Mouse (Mus musculus): ENCODE measurements around the gene Mcm3ap.

The Mcm3ap gene

DNA sequence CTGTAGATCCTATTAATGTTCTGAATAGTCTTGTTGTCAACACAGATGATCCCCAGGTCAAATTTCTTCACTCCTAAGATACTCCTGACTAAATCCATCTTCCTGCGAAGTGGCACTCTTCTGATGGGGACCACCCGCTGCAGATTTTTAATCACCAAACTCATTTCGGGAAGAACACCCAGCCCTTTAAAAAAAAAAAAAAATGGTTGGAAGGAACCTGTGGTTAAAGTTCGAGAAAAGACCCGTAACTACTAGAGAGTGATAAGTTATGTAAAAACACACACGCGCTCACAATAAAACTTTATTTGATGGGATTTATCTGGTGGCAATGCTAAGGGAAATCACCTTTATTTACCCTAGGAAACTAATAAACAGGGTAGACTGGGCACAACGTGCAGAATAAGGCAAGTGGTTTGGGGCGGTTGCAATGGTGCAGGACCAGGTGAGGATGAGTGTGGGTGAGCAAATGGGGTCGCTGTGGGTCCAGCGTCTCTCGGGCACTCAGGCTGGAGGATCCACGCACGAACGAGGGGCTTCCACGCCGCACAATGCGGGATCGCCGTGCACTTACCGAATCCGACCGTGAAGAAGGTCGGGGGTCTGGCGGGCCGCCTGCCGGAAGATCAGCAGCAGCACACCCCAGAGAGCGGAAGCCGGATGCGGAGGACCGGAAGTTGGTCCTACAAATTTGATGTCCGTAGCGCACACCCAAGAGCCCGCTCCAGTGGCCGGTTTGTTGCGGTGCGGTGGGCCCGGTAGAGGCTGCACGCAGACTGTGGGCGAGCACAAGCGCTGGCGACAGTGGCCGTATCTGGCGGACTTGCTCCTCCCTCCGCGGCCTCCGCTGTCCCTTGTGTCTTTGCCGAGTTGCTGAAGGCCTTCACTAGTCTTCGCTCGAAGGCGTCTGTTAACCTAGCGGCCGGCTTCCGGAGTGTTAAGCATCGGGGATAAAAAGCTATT lies at the start of gene Mcm3ap, which contains the start of gene Ybey:
Gene Mcm3ap, plus strand, starts transcription at position 725 of the 960 bp plus-strand sequence.
Gene Ybey, minus strand, starts transcription at position 912 of the 960 bp plus-strand sequence.
- peak; percentile 84 to 87 for DNase-seq (ENCODE audit: low spot score in 2 of 2)

DNA sequence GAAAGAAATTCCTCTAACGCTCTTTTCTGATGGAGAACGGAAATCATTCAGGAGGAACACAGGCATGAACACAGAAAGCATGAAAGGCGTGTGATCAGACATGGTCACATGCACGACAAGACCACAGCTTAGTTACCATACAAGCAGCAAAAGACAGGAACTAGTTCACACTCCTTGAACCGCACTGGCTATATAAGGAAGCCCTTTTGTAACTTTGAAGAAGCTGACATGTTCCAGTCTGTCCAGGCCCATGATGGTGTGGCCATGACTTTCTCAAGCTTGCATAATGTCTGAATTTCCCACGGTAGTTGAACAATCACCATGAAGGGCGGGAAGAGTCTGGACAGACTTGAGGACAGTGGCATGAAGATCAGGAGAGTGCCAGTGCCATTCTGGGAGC lies 43.1 kb upstream of the Mcm3ap start:
- DNase-seq (ENCODE audit: low spot score in 2 of 2), result no peak

DNA sequence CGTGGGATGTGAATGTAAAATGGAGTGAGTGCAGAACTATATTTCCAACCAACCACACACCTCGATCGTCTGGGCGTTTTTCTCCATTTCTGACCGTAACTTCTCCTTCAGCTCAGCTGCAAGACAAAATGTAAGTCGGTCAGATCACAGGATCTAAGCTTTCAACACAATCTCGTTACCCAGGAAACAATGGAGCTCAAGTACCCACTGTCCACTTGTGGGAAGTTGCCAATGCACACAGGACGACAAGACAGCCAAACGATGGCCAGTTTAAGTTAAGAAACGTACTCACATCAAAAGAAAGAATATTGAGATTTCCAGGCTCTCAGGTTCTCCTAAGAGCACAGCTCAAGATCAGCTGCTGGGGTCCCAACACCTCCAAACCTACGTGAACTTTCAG lies 34.8 kb upstream of the Mcm3ap start:
- no peak for DNase-seq (ENCODE audit: low spot score in 2 of 2)

DNA sequence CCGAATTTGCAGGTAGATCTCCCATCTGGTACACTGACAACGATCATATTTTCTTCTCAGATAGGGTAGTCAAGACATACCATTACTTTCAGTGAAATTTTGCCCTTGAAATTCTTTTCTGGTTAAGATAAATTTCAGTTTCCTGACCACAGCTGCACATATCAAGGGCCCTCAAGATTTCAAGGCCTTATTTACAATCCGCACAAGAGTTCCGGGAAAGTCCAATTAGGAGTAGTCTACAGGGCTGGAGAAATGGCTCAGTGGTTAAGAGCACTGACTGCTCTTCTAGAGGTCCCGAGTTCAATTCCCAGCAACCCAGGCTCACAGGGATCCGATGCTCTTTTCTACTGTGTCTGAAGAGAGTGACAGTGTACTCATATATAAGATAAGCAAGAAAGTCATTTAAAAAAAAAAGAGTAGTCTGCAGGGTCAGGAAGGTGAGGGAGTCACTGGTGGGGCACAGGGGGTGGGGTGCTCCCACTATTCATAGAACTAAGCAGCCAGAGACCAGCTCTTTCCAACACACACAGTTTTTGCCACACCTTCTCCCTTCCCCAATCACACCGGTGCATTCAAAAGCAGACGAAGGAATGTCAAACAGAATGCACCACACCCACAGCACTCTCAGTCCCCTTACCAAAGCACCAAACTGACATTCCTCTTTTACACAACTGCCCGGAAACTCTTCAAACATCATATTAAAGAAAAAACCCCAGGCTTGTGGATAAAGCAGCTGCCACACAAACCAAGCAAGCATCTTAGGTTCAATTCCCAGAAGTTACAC lies 29.4 kb upstream of the Mcm3ap start:
- no peak for DNase-seq (ENCODE audit: low spot score in 2 of 2)

DNA sequence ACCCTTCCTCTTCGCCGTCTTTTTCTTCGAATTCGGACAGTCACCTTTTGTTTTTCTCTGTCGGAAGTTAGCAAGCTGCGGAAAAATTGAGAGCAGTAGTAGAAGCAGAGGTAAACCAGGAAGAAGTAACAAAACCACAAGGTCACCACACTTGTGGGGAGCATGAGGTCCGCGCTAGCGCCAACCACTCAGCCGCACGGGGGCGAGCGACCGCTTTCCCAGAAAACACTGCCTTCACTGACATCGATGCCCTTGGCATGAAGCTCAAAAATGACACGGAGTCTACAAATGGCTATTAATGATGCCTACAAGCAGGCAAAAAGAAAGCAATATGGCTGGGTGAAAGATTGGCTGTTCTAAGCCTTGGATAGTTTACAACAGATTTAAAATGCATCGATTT lies 28.4 kb upstream of the Mcm3ap start, which contains the start of gene AC141477.1:
Gene AC141477.1, minus strand, starts transcription at position 164 of the 400 bp plus-strand sequence.
- DNase-seq (ENCODE audit: low spot score in 2 of 2), result no peak

DNA sequence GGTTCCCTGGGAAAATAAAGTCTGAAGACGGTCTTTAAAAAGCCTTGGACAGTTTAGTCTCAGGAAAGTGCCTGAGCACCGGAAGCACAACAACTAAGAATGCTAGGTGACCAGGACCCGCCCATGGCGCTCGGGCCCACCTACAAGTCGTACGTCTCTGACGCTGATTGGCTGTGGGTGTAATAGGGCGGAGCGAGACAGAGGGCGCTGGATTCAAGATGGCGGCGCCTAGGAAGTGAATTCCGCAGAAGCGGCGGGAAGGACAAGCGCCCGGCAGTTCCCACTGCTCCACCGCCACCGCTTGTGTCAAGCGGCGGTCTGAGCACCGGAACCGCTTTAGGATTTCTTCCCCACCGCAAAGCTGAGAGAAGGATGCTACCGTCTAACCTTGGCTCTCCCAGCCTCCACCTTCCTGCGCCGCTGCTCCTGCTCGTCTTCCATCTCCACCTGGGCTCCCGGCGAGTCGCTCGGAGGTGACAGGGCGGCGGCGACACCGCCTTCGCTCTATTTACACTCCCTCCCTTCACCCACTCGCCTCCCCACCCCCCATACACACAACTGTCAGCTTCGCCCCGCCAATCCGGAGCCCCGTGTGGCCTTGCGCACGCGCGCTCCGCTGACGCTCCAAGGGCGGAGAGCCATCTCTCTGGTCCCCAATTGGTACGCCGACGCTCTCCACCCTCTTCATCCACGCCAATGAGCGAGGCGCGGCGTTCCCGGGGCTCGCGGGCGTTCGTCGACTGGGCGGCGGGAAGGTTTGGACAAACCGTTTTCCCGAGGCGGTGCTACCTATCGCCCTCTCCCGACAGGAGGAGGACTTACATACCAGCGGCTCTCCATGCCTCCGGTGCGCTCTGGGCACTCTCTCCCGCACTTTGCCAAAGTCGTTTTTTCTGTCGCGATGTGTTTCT lies 26.3 kb upstream of the Mcm3ap start, which contains the start of gene Pcnt:
Gene Pcnt, minus strand, starts transcription at position 609 of the 911 bp plus-strand sequence.
- DNase-seq (ENCODE audit: low spot score in 2 of 2), result peak; percentile 96 to 97

DNA sequence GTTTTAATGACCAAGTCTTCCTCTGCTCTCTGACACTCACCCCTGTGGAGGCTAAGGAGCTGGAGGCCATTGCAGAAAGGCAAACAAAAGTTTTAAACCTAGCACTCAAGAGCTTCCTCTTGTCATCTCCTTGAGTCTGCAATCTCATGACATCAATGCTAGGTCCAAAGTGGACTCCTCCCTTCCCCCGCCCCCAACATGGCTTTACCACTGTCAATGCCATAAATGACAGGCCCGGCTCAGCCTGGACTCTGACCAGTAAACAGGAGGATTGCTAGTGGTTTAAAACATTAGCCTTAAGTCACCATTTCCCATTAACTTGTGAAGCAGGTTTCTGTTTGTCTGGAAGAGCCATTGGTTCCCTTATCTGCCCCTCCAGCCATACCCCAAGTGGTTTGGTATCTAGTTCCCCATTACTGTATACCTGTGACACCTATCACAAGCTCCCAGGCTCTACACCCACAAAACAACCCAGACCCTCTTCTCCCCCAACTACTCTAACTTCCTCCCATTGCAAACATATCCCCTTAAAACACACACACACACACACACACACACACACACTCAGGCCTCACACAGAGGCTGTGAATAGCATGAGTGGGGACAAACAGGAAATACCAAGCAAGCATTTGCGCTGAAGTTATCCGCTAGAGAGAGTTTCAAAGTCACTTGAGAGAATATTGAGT lies 22.6 kb upstream of the Mcm3ap start:
- DNase-seq (ENCODE audit: low spot score in 2 of 2), result no peak

DNA sequence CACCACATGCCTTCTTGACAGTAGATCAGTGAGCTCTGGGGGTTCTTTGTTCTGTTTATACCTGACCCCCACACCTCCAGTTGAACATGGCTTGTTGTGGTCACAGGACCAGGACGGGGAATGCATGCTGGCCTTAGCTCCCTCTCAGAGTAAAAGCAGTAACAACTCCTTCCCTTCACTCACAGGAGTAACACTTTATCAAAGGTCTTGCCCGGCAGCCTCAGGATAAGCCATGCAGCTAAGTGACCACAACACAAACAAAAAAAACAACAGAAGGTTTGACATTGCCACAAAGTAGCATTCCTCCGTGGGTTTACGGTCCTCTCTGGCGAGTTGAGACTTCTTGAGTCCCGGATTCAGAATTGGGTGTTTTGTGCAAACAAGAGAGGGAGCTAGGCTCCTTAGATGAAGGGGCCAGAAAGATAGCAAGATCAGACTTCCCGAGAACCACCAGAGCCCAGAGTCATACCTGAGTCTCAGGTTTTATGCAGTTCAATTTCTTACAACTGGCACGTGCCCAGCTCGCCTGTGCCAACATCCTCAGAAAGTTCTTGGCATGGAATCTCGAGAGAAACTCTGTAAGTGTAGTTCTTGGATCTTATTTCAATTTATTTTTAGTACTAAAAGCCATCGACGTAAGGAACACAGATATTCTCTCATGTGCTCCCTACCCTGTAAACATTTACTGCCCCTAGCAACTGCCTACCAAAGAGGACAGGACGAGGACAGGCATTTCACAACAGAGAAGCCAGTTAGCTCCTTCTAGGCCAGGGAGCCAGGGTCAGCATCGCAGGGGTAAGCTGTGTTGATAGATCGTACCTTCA lies 21.1 kb upstream of the Mcm3ap start:
- DNase-seq (ENCODE audit: low spot score in 2 of 2), result no peak

DNA sequence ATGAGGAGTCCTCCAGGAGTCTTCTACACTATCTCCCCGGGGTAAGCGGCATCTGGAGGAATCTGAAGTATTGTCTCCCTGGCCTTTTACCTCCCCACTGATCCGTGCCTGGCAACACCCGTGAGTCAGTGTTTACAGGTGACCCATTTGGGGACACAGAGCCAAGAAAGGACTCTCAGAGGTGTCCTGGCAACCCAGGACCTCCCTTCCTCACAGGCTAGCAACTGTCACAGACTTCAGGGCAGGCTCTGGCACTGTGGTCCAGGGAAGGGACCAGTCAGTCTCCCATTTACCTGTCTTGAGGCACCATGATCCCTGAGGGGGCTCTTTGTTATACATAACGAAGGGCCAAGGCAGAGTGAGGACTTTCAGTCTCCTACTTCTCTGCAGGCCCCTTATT lies 19.9 kb upstream of the Mcm3ap start, which contains the start of gene 2610028H24Rik:
Gene 2610028H24Rik, plus strand, starts transcription at position 231 of the 400 bp plus-strand sequence.
- no peak for DNase-seq (ENCODE audit: low spot score in 2 of 2)

DNA sequence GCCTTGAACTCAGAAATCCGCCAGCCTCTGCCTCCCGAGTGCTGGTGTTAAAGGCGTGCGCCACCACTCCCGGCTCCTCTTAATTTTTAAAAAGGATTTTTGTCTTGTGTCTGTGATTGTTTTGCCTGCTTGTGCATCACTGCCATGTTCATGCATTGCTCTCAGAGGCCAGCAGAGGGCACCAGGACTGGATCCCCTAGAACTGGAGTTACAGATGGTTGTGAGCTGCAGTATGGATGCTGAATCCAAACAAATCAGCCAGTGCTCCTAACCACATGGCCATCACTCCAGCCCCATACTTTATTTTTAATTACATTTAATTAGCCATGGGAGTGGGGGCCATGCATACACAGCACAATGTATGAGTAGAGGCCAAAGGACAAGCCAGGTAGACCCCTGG lies 13.4 kb upstream of the Mcm3ap start:
- DNase-seq (ENCODE audit: low spot score in 2 of 2), result peak in 1 of 2 experiments; percentile 66

DNA sequence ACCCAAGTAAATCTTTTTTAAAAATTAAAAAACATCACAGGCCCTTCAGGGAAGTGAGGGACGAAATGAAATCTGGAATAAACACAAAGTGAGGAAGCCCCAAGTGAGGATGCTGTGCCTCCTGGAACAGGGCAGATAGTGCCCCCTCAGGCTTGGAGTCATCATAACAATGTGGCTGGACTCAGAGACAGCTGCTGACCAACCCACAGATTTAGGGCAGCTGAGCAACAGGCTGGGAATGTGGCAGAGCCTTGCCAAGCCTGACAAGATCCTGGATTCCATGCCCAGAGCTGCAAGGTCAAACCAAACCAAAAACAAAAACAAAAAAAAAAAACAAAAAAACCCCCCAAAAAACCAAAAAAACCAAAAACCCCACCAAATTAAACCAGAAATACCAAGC lies 7.5 kb upstream of the Mcm3ap start:
- no peak for DNase-seq (ENCODE audit: low spot score in 2 of 2)

DNA sequence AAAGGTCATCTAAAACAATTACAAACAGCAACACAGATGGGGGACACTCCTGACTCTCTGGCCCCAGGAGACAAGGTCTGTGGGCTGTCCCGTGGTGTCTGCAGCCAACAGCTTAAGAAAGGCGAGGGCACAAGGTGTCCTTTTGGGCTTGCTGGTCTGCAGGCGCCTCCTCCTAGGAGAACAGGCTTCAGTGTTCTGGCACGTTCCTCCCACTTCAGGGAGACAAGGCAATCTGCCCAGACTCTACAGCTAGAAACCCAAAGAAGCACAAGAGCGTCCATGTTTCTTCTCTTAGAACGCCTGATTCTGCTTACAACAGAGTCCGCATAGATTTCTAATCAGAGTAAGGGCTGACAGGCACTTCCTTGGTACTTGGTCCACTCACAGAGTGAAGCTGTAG lies 6.4 kb upstream of the Mcm3ap start:
- no peak for DNase-seq (ENCODE audit: low spot score in 2 of 2)

DNA sequence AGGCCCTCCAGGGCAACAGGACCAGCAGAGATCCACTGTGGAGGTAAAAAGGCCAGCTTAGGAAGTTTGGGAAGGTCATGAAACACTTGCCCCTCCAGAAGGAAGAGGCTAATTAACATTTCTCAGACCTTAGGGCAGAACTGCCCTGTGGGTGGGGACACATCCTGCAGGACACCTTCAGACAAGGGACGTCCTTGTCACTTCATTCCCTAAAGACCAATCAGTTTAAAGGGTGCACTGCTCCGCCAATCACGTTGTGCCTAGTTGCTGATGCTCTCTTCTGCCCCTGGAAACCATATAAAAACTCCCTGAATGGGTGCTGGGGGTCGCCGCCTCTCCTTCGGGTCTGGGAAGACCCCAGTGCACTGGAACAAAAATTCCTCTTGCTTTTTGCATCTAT lies 6.0 kb upstream of the Mcm3ap start:
- no peak for DNase-seq (ENCODE audit: low spot score in 2 of 2)

DNA sequence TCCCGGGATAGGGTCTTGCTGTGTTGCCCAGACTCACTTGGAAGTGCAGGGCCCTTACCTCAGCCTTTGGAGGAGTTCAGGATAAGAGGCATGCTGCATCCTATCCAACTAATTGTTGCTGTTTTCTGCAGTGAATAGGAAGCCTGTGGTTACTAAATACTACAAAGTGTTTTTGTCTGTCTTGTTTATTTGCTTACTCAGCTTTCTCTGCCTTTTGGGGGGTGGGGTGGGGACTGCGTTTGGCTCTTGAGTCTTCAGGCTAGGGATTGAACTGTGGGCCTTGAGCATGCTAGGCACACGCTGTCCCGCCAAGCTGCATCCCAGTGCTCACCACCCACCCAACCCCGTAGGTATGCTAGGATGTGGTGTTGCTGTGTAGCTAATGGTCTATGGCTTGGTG lies 5.0 kb downstream of the Mcm3ap start:
- DNase-seq (ENCODE audit: low spot score in 2 of 2), result no peak

DNA sequence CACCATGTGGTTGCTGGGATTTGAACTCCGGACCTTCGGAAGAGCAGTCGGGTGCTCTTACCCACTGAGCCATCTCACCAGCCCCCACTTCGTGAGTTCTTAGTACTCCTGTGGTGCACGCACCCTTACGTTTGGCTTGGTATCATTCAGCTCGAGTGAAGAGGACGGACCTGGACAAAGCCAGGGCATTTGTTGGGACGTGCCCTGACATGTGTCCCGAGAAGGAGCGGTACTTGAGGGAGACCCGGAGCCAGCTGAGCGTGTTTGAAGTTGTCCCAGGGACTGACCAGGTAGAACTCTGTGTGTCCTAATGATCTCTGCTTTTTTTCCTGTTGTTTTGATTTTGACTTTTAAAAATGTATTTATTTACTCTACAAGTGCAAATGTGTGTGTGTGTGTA lies 12.1 kb downstream of the Mcm3ap start:
- DNase-seq (ENCODE audit: low spot score in 2 of 2), result no peak

DNA sequence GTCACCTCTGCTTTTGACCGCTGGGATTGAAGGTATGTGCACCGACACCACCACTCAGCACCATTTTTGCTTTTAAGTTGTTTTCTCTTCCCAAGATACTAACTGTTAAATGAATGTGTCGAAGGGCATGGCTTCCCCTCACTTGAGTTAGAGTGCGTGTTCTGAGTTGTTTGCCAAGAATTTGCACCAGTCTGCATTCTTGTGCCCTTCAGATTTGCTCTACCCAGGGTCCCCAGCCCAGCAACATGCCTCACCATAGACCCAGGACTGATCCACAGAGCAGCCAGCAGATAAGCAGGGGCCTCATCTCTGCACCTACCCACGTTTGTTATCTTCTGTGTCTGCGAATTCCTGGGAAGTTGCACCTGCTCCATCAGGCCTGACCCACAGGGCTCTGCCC lies 12.8 kb downstream of the Mcm3ap start:
- DNase-seq (ENCODE audit: low spot score in 2 of 2), result no peak

DNA sequence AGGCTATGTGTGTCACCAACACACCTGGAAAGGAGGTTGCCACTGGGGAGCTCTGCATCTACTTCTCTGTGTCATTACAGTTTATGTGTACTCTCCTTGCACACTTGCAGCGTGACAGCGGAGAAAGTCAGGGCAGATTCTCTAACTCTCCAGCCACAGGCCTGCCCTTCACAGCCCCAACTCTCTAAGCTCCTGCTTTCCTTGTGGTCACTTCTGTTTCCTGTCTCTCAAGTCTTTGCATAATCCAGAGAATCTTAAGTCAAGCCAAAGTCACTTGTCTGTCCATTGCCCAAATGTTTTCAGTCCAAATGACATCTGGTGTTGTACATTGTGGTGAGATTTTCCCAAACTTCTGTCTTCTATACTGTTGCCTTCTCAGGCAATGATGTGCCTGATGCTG lies 17.6 kb downstream of the Mcm3ap start:
- DNase-seq (ENCODE audit: low spot score in 2 of 2), result no peak

DNA sequence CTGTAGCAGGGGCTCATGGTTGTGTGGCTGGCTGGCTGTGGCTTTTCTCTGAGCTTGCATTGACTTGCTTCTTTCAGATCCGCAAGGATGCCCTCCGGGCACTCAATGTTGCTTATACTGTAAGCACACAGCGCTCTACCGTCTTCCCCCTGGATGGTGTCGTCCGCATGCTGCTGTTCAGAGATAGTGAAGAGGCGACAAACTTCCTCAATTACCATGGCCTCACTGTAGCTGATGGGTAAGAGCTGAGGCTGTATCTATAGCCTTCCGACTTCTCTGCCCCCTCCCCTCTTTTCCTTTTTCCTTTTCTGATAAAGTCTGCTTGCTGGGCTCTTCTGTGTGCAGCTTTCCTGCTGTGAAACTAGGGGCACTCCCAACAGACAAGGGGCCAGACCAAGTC lies 19.5 kb downstream of the Mcm3ap start:
- DNase-seq (ENCODE audit: low spot score in 2 of 2), result no peak

DNA sequence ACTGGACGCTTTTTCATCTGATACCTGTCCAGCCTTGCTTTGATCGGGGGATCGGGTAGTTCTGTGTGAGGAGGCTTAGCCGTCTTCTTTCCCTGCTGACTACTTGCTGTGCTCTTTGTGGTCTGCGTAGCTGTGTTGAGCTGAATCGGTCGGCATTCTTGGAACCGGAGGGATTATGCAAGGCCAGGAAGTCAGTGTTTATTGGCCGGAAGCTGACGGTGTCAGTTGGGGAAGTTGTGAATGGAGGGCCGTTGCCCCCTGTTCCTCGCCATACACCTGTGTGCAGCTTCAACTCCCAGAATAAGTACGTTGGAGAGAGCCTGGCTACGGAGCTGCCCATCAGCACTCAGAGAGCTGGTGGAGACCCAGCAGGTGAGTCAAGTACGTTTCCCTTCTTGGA lies 20.5 kb downstream of the Mcm3ap start:
- DNase-seq (ENCODE audit: low spot score in 2 of 2), result no peak

DNA sequence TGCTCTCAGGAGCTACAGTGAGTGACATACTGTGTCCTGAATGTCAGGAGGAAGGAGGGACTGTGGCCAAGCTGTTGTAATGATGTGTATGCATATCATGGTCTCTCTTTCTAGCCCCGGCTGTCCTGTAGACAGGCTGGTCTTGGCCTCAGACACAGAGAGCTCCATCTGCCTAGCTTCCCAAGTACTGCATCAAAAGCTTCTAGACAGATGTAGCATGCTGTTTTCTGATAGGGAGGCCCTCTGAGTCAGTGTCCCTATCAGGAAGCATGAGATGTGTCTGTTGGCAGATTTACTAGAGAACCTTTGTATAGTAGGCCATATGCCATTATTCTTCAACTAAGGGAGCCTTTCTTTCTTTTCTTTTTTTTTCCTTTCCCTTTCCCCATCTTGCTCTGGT lies 24.8 kb downstream of the Mcm3ap start:
- no peak for DNase-seq (ENCODE audit: low spot score in 2 of 2)

Data from spleen, postnatal 10 days (tissue).